Mouse (Mus musculus) E14TG2a.4 (cell line): ENCODE results near the gene Syndig1.

Experiments used
- H3K27me3 ChIP-seq: 2 replicates; pipeline ENCODE4 v1.6.1; 2014; ENCODE audit warnings: low read length, control low read depth; ENCODE audit not compliant: insufficient read depth
- H3K36me3 ChIP-seq: 2 replicates; pipeline ENCODE4 v1.6.1; 2014; ENCODE audit warnings: low read length, control low read depth; ENCODE audit not compliant: insufficient read depth
- H3K4me1 ChIP-seq: replicated peaks from 2 replicates; pipeline ENCODE4 v1.6.1; 2014; ENCODE audit warnings: low read depth, low read length, control low read depth
- H3K4me3 ChIP-seq: replicated peaks from 2 replicates; pipeline ENCODE4 v1.5.1; 2014; ENCODE audit warnings: mild to moderate bottlenecking, low read length
- H3K9me3 ChIP-seq: 2 replicates; pipeline ENCODE4 v1.6.1; 2014; ENCODE audit warnings: low read length, control low read depth
- CTCF ChIP-seq: conservative IDR thresholded peaks from 2 replicates; pipeline ENCODE4 v1.5.1; 2014; ENCODE audit warnings: low read length
- NANOG ChIP-seq: IDR thresholded peaks from 2 replicates; pipeline ENCODE4 v1.6.1; 2014; ENCODE audit warnings: borderline replicate concordance, low read length, mixed read lengths
- POU5F1 ChIP-seq: IDR thresholded peaks from 2 replicates; pipeline ENCODE4 v1.6.1; 2014; ENCODE audit warnings: low read length, borderline replicate concordance

Gene Syndig1

GRCm38 (mm10) chr2:149997657-149998056 lies 168.6 kb downstream of the Syndig1 start:
- H3K27me3 ChIP-seq: no peaks in the 10 kb centered on the region
- peaks cover 4% of the 10 kb centered on the region; the same call in 1 of the 2 replicates for H3K4me1 ChIP-seq
- no peaks in the 10 kb centered on the region for H3K36me3 ChIP-seq
- peaks cover 3% of the 10 kb centered on the region; the same call in 1 of the 2 replicates for H3K9me3 ChIP-seq
- H3K4me3 ChIP-seq: no peak overlapping the region
- TF ChIP-seq NANOG (no peak), CTCF (no peak), POU5F1 (no peak)

DNA sequence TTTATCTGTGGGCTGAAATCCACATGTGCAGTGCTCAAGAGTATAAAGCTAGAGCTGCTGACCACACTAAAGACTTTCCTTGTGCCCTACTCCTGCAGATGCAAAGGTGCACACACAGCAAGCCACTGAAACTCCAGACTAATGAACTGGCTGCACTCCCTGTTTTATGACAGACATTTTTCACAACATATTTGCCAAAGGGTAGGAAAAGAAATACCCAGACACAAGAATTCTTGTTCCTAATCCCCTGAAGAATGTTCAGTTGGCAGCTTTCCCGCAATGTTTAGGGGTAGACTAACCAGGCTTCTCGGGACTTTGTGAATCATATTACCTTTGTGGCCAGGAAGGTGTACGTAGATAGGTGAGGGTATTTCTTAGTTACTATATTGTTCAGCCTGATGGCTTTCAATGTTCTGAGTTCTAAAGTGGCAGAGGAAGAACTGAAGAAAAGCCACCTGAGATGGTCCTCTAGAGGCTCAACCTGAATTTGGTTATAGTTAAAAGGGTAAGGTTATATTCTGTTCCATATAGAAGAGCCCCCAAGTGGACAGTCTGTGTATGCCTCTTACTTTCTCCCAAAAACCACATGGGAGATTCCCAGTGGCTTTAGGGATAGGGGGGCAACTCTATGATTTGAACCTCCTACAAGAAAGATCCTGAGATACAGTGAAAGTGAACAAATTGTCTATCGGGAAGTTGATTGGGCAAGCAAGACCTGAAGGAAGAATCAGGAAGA lies 169.5 kb downstream of the Syndig1 start:
- Histone ChIP-seq H3K4me1 (peaks cover 4% of the 10 kb centered on the region; the same call in 1 of the 2 replicates), H3K4me3 (no peak overlapping the region), H3K27me3 (no peaks in the 10 kb centered on the region), H3K9me3 (peaks cover 3% of the 10 kb centered on the region; the same call in 1 of the 2 replicates), H3K36me3 (no peaks in the 10 kb centered on the region)
- TF ChIP-seq POU5F1 (no peak), NANOG (no peak), CTCF (0 out of 2 replicates have a peak, but pooled peaks have one; percentile 12)

DNA sequence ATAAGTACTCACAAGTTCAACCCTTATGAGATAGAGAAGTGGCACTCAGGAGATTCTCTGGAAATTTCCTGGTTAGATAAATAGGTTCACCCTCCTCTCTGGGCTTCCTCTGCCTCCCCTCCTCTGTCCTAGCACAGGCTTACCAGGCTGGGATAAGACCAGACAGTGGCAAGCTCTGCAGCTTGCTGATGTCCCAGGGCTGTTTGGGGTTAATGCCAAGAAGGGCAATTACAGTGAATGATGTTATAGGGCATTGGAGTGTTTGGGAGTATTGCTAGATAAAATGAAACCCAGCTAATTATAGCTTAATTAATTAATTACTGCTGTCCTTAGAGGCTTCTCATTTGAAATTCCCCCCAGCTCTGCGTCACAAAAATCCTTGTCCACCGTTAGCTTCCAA lies 171.6 kb downstream of the Syndig1 start:
- TF ChIP-seq CTCF (no peak), POU5F1 (no peak), NANOG (no peak)
- Histone ChIP-seq H3K27me3 (no peaks in the 10 kb centered on the region), H3K9me3 (peaks cover 3% of the 10 kb centered on the region; the same call in 1 of the 2 replicates), H3K36me3 (no peaks in the 10 kb centered on the region), H3K4me3 (no peak overlapping the region), H3K4me1 (peaks cover 4% of the 10 kb centered on the region; the same call in 1 of the 2 replicates)

DNA sequence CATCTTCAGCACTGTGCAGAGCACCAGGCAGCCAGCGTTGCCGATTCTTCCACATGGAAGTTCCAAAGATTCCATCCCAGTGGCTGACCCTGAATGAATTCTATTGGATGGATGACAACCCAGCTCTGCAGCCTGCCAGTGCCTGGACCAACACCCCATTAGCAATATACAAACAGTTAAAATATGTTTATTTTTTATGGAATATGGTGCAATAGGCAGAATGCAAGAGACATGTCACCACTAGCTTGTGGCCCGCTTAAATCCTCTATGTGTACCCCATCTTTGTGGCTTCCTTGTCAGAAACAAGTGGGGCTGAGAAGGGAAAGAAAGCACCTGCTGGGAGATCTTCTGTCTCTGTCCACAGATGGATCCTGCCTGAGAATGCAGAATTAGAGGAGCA lies 174.5 kb downstream of the Syndig1 start:
- no peak for TF ChIP-seq NANOG
- TF ChIP-seq POU5F1: no peak
- no peak for TF ChIP-seq CTCF
- Histone ChIP-seq H3K27me3 (no peaks in the 10 kb centered on the region), H3K9me3 (peaks cover 4% of the 10 kb centered on the region), H3K36me3 (no peaks in the 10 kb centered on the region), H3K4me3 (no peak overlapping the region), H3K4me1 (no peaks in the 10 kb centered on the region)

DNA sequence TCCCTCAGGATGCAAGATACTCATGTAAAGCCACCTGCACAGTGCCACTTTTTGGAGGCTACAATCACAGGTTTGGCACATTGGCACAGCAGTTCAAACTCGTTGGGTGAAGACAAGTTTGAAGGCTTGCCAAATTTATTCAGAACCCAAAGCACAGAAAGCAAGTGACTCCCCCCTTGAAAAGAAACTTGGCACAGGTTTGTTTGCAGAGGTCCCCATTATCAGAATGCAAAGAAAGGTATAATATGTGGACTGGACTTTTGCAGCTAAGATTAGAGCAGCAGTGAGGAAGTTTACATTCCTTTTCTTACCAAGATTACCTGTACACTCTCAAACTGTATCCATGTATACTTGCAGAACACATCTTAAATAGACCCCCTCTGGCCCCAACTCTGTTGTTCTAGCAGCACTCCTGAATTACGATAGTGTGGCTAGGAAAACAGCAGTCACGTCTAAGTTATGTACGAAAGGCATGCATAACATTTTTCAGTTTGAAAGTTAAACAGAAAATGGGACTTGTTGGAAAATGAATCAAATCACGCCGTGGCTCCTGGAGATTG lies 183.9 kb downstream of the Syndig1 start:
- H3K4me1 ChIP-seq: no peaks in the 10 kb centered on the region
- H3K4me3 ChIP-seq: no peak overlapping the region
- no peaks in the 10 kb centered on the region for H3K36me3 ChIP-seq
- no peak for TF ChIP-seq CTCF
- no peaks in the 10 kb centered on the region for H3K27me3 ChIP-seq
- peaks cover 28% of the 10 kb centered on the region for H3K9me3 ChIP-seq

- no peaks in the 10 kb centered on the region for H3K36me3 ChIP-seq
- no peaks in the 10 kb centered on the region for H3K4me1 ChIP-seq
- TF ChIP-seq NANOG (no peak), POU5F1 (no peak), CTCF (no peak)
These were observed 184.8 kb downstream of the Syndig1 start for GRCm38 (mm10) chr2:150013785-150014184.

DNA sequence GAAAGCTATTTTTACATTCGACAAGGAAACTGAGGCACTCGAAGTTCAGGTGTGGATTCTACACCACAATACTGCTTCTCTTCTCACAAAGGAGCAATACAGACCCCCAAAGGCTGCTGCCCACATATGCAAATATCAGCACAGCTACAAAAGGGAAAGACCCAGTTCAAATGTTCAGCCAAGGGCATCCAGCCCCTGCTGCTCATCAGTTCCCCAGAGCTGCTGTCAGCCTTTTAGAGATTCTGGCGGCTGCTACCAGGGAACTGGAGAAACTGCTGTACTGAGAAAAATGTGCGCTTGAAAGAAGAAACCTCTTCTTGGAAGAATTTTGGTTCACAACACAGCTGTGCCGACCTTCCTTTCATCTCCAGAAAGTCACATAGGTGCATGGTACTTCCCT lies 187.3 kb downstream of the Syndig1 start:
- peaks cover 22% of the 10 kb centered on the region for H3K9me3 ChIP-seq
- H3K27me3 ChIP-seq: no peaks in the 10 kb centered on the region
- TF ChIP-seq POU5F1 (no peak), CTCF (no peak), NANOG (no peak)

More at GRCm38 (mm10) chr2:150013785-150014184, 184.8 kb downstream of the Syndig1 start:
- no peak overlapping the region for H3K4me3 ChIP-seq
- no peaks in the 10 kb centered on the region for H3K27me3 ChIP-seq
- peaks cover 22% of the 10 kb centered on the region for H3K9me3 ChIP-seq

GRCm38 (mm10) chr2:150020706-150021105 lies 191.7 kb downstream of the Syndig1 start:
- H3K4me3 ChIP-seq: no peak overlapping the region
- peaks cover 22% of the 10 kb centered on the region for H3K9me3 ChIP-seq
- TF ChIP-seq CTCF: no peak
- TF ChIP-seq NANOG: no peak

More for the DNA sequence above, 187.3 kb downstream of the Syndig1 start:
- H3K4me1 ChIP-seq: no peaks in the 10 kb centered on the region
- H3K4me3 ChIP-seq: no peak overlapping the region
- no peaks in the 10 kb centered on the region for H3K36me3 ChIP-seq

DNA sequence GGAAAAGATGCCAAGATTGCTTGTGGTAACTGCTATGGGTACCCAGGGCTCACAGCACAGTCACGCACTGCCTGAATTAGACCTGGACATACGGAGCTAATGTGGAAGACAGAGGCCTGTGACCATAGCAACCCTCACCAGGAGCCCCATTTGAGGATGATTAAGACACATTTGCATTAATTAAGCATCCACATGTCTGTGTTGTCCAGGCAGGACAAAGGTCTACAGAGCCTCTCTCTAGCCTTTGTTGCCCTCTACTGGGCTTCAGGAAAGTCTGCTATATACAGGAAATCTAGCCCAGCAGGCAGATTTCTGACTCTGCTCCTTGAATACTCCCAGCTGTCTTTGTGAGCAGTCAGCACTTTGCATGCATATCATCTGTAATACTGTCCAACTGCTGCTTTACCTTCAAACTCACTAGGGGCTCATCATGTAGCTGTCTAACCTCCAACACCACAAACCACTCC lies 194.9 kb downstream of the Syndig1 start:
- TF ChIP-seq CTCF: peak; percentile 38
- TF ChIP-seq POU5F1: no peak
- no peak for TF ChIP-seq NANOG

More at GRCm38 (mm10) chr2:150020706-150021105, 191.7 kb downstream of the Syndig1 start:
- no peaks in the 10 kb centered on the region for H3K27me3 ChIP-seq
- no peaks in the 10 kb centered on the region for H3K36me3 ChIP-seq
- H3K4me1 ChIP-seq: peaks cover 7% of the 10 kb centered on the region; the same call in 1 of the 2 replicates

More for the DNA sequence above, 194.9 kb downstream of the Syndig1 start:
- Histone ChIP-seq H3K4me1 (peaks cover 7% of the 10 kb centered on the region; the same call in 1 of the 2 replicates), H3K36me3 (no peaks in the 10 kb centered on the region), H3K9me3 (no peaks in the 10 kb centered on the region), H3K4me3 (no peak overlapping the region), H3K27me3 (no peaks in the 10 kb centered on the region)
